Mouse (Mus musculus): ENCODE data around the gene Tspan14. TPM values are rescaled to one million over a fixed set of nuclear protein-coding genes. Genes with fewer than 3 reads are reported as not detected.
A peak's percentile ranks its signal among the peaks of the same experiment; 100 is the strongest.

The Tspan14 gene
- polyA plus RNA-seq, 1 experiment from 2014 or later = 92.5 TPM

- no peaks in the 10 kb centered on the region for H3K9me3 ChIP-seq (replicated peaks; ENCODE audit: control insufficient read depth, low read length)
- WGBS = 86% methylated on average over 10 of the region's 10 CpGs
- DNase-seq (ENCODE audit: low spot score) = no peak
- no peak overlapping the region for H3K4me2 ChIP-seq (ENCODE audit: low read depth, low read length)
- ATAC-seq (replicated peaks; ENCODE audit: insufficient number of reproducible peaks, low FRiP score, low TSS enrichment, low read depth) = no peak
- no peak overlapping the region for H3K27ac ChIP-seq (replicated peaks; ENCODE audit: low read depth, low read length)
- H3K4me1 ChIP-seq (ENCODE audit: control insufficient read depth, insufficient read depth, low read length) = 0 out of 2 replicates have a peak, but pooled peaks cover 3% of the 10 kb centered on the region
- no peak overlapping the region for H3K9ac ChIP-seq (replicated peaks; ENCODE audit: low read length)
- no peaks in the 10 kb centered on the region; the same call in 1 of the 2 replicates for H3K36me3 ChIP-seq (replicated peaks; ENCODE audit: control insufficient read depth, insufficient read depth, low read depth, low read length)
- H3K4me3 ChIP-seq (ENCODE audit: low read depth, low read length) = no peak overlapping the region
- H3K27me3 ChIP-seq (ENCODE audit: control insufficient read depth, insufficient read depth, low read length) = no peaks in the 10 kb centered on the region
Measured at GRCm38 (mm10) chr14:41006263-41006662, 39.7 kb upstream of the Tspan14 start.

- Histone ChIP-seq H3K27me3 (ENCODE audit: control insufficient read depth, insufficient read depth, low read length) (no peaks in the 10 kb centered on the region), H3K9me3 (replicated peaks; ENCODE audit: control insufficient read depth, low read length) (no peaks in the 10 kb centered on the region), H3K4me3 (ENCODE audit: low read depth, low read length) (no peak overlapping the region), H3K9ac (replicated peaks; ENCODE audit: low read length) (no peak overlapping the region), H3K27ac (replicated peaks; ENCODE audit: low read depth, low read length) (no peak overlapping the region), H3K4me1 (ENCODE audit: control insufficient read depth, insufficient read depth, low read length) (0 out of 2 replicates have a peak, but pooled peaks cover 3% of the 10 kb centered on the region), H3K4me2 (ENCODE audit: low read depth, low read length) (no peak overlapping the region), H3K36me3 (replicated peaks; ENCODE audit: control insufficient read depth, insufficient read depth, low read depth, low read length) (no peaks in the 10 kb centered on the region; the same call in 1 of the 2 replicates)
- 84% methylated on average over 9 of the region's 9 CpGs for WGBS
- ATAC-seq (replicated peaks; ENCODE audit: insufficient number of reproducible peaks, low FRiP score, low TSS enrichment, low read depth) (no peak), DNase-seq (ENCODE audit: low spot score) (no peak)
Measured at GRCm38 (mm10) chr14:41005716-41006115, 39.1 kb upstream of the Tspan14 start.

- H3K9me3 ChIP-seq (replicated peaks; ENCODE audit: control insufficient read depth, low read length) = no peaks in the 10 kb centered on the region
- H3K4me1 ChIP-seq (ENCODE audit: control insufficient read depth, insufficient read depth, low read length) = 0 out of 2 replicates have a peak, but pooled peaks cover 3% of the 10 kb centered on the region
- WGBS = 11% methylated on average over 22 of the region's 22 CpGs
- H3K27ac ChIP-seq (replicated peaks; ENCODE audit: low read depth, low read length) = no peak overlapping the region
- no peaks in the 10 kb centered on the region; the same call in 1 of the 2 replicates for H3K36me3 ChIP-seq (replicated peaks; ENCODE audit: control insufficient read depth, insufficient read depth, low read depth, low read length)
- ATAC-seq (replicated peaks; ENCODE audit: insufficient number of reproducible peaks, low FRiP score, low TSS enrichment, low read depth) (no peak), DNase-seq (ENCODE audit: low spot score) (peak; percentile 41)
- H3K9ac ChIP-seq (replicated peaks; ENCODE audit: low read length) = 0 out of 2 replicates have a peak overlapping the region, but pooled peaks have one; percentile 34
- H3K4me2 ChIP-seq (ENCODE audit: low read depth, low read length) = 0 out of 2 replicates have a peak overlapping the region, but pooled peaks have one; percentile 19
- H3K4me3 ChIP-seq (ENCODE audit: low read depth, low read length) = no peak overlapping the region
- no peaks in the 10 kb centered on the region for H3K27me3 ChIP-seq (ENCODE audit: control insufficient read depth, insufficient read depth, low read length)
Measured at GRCm38 (mm10) chr14:41004201-41005141, 37.9 kb upstream of the Tspan14 start.

GRCm38 (mm10) chr14:41001576-41001975 is 35.0 kb upstream of the Tspan14 start:
- Histone ChIP-seq H3K27me3 (ENCODE audit: control insufficient read depth, insufficient read depth, low read length) (no peaks in the 10 kb centered on the region), H3K4me1 (ENCODE audit: control insufficient read depth, insufficient read depth, low read length) (0 out of 2 replicates have a peak, but pooled peaks cover 3% of the 10 kb centered on the region), H3K27ac (replicated peaks; ENCODE audit: low read depth, low read length) (no peak overlapping the region), H3K4me2 (ENCODE audit: low read depth, low read length) (no peak overlapping the region), H3K36me3 (replicated peaks; ENCODE audit: control insufficient read depth, insufficient read depth, low read depth, low read length) (no peaks in the 10 kb centered on the region; the same call in 1 of the 2 replicates), H3K4me3 (ENCODE audit: low read depth, low read length) (no peak overlapping the region), H3K9ac (replicated peaks; ENCODE audit: low read length) (no peak overlapping the region), H3K9me3 (replicated peaks; ENCODE audit: control insufficient read depth, low read length) (no peaks in the 10 kb centered on the region)
- DNase-seq (ENCODE audit: low spot score) (no peak), ATAC-seq (replicated peaks; ENCODE audit: insufficient number of reproducible peaks, low FRiP score, low TSS enrichment, low read depth) (no peak)
- WGBS = 82% methylated on average over 5 of the region's 5 CpGs

GRCm38 (mm10) chr14:41000801-41001200 is 34.2 kb upstream of the Tspan14 start:
- Histone ChIP-seq H3K4me2 (ENCODE audit: low read depth, low read length) (no peak overlapping the region), H3K36me3 (replicated peaks; ENCODE audit: control insufficient read depth, insufficient read depth, low read depth, low read length) (no peaks in the 10 kb centered on the region; the same call in 1 of the 2 replicates), H3K4me3 (ENCODE audit: low read depth, low read length) (no peak overlapping the region), H3K27ac (replicated peaks; ENCODE audit: low read depth, low read length) (no peak overlapping the region), H3K4me1 (ENCODE audit: control insufficient read depth, insufficient read depth, low read length) (0 out of 2 replicates have a peak, but pooled peaks cover 3% of the 10 kb centered on the region), H3K27me3 (ENCODE audit: control insufficient read depth, insufficient read depth, low read length) (no peaks in the 10 kb centered on the region), H3K9ac (replicated peaks; ENCODE audit: low read length) (no peak overlapping the region), H3K9me3 (replicated peaks; ENCODE audit: control insufficient read depth, low read length) (no peaks in the 10 kb centered on the region)
- ATAC-seq (replicated peaks; ENCODE audit: insufficient number of reproducible peaks, low FRiP score, low TSS enrichment, low read depth) (no peak), DNase-seq (ENCODE audit: low spot score) (peak; percentile 53)
- WGBS = 26% methylated on average over 4 of the region's 4 CpGs

GRCm38 (mm10) chr14:40999904-41000645 is 33.5 kb upstream of the Tspan14 start:
- H3K9ac ChIP-seq (replicated peaks; ENCODE audit: low read length) = no peak overlapping the region
- no peaks in the 10 kb centered on the region for H3K27me3 ChIP-seq (ENCODE audit: control insufficient read depth, insufficient read depth, low read length)
- H3K4me2 ChIP-seq (ENCODE audit: low read depth, low read length) = no peak overlapping the region
- no peak overlapping the region for H3K27ac ChIP-seq (replicated peaks; ENCODE audit: low read depth, low read length)
- 0 out of 2 replicates have a peak, but pooled peaks cover 3% of the 10 kb centered on the region for H3K4me1 ChIP-seq (ENCODE audit: control insufficient read depth, insufficient read depth, low read length)
- H3K4me3 ChIP-seq (ENCODE audit: low read depth, low read length) = no peak overlapping the region
- no peak for ATAC-seq (replicated peaks; ENCODE audit: insufficient number of reproducible peaks, low FRiP score, low TSS enrichment, low read depth)
- 77% methylated on average over 7 of the region's 7 CpGs for WGBS
- no peak for DNase-seq (ENCODE audit: low spot score)
- H3K36me3 ChIP-seq (replicated peaks; ENCODE audit: control insufficient read depth, insufficient read depth, low read depth, low read length) = no peaks in the 10 kb centered on the region; the same call in 1 of the 2 replicates
- no peaks in the 10 kb centered on the region for H3K9me3 ChIP-seq (replicated peaks; ENCODE audit: control insufficient read depth, low read length)

- Histone ChIP-seq H3K36me3 (replicated peaks; ENCODE audit: control insufficient read depth, insufficient read depth, low read depth, low read length) (no peaks in the 10 kb centered on the region), H3K9ac (replicated peaks; ENCODE audit: low read length) (no peak overlapping the region), H3K4me3 (ENCODE audit: low read depth, low read length) (no peak overlapping the region), H3K27me3 (ENCODE audit: control insufficient read depth, insufficient read depth, low read length) (no peaks in the 10 kb centered on the region), H3K9me3 (replicated peaks; ENCODE audit: control insufficient read depth, low read length) (no peaks in the 10 kb centered on the region), H3K27ac (replicated peaks; ENCODE audit: low read depth, low read length) (no peak overlapping the region), H3K4me1 (ENCODE audit: control insufficient read depth, insufficient read depth, low read length) (no peaks in the 10 kb centered on the region), H3K4me2 (ENCODE audit: low read depth, low read length) (no peak overlapping the region)
- 70% methylated on average over 3 of the region's 3 CpGs for WGBS
- no peak for DNase-seq (ENCODE audit: low spot score)
- no peak for ATAC-seq (replicated peaks; ENCODE audit: insufficient number of reproducible peaks, low FRiP score, low TSS enrichment, low read depth)
Measured at GRCm38 (mm10) chr14:40996171-40996570, 29.6 kb upstream of the Tspan14 start.
